ENCODE assay signal across 15 mouse cellular contexts in genomic region chr7:126625807-126626600, GRCm38 (mm10). TPM values are rescaled to one million over a fixed set of nuclear protein-coding genes. Genes with fewer than 3 reads are reported as not detected.
DNase-seq lines count a peak whose midpoint lies in the region; ATAC-seq and TF ChIP-seq lines count a peak whose summit lies in the region.
"Had no signal": no experiment of that assay in that cellular context is flagged by ENCODE, and none has a peak within 500 bp of the region (broad histone marks: within the 10 kb centered on the region; RNA-seq: fewer than 3 reads in every experiment).

No protein-coding gene starts in this region.

- no peaks in the 10 kb centered on the region for H3K9me3 ChIP-seq in liver, embryonic 11.5 days (ENCODE audit: control insufficient read depth, low read length)
- H3K9me3 ChIP-seq in stomach, embryonic 16.5 days (replicated peaks; ENCODE audit: control insufficient read depth, low read length): no peaks in the 10 kb centered on the region
- H3K9me3 ChIP-seq: embryonic facial prominence, embryonic 12.5 days; intestine, embryonic 15.5 days; neural tube, embryonic 13.5 days had no signal

- intact Hi-C loops in gastrocnemius, adult 2 months (cut with DNase I): no loop called here
- intact Hi-C loops in gastrocnemius, postnatal 36 days (cut with DNase I): no loop called here

- H3K4me3 ChIP-seq in gastrocnemius, adult 2 months: no peak overlapping the region
- no peak overlapping the region for H3K4me3 ChIP-seq in liver, embryonic 11.5 days (ENCODE audit: low read depth, low read length)
- H3K4me3 ChIP-seq in stomach, embryonic 16.5 days (replicated peaks; ENCODE audit: low read length): no peak overlapping the region
- H3K4me3 ChIP-seq: embryonic facial prominence, embryonic 12.5 days; intestine, embryonic 15.5 days; neural tube, embryonic 13.5 days had no signal

- peak overlapping the region; percentile 5 for H3K4me2 ChIP-seq in liver, embryonic 11.5 days
- peak overlapping the region; percentile 37; the same call in 1 of the 2 replicates for H3K4me2 ChIP-seq in stomach, embryonic 16.5 days (ENCODE audit: low read depth, low read length)
- H3K4me2 ChIP-seq: embryonic facial prominence, embryonic 12.5 days; neural tube, embryonic 13.5 days had no signal

- TF ChIP-seq CTCF in gastrocnemius, adult 2 months (IDR thresholded peaks at IDR 0.05): no peak

- peak overlapping the region; percentile 85 for H3K27ac ChIP-seq in gastrocnemius, adult 2 months
- no peak overlapping the region for H3K27ac ChIP-seq in liver, embryonic 11.5 days (ENCODE audit: low read depth, low read length)
- H3K27ac ChIP-seq in stomach, embryonic 16.5 days (ENCODE audit: low read length): peak overlapping the region; percentile 47; the same call in 1 of the 2 replicates
- H3K27ac ChIP-seq: embryonic facial prominence, embryonic 12.5 days; intestine, embryonic 15.5 days; neural tube, embryonic 13.5 days had no signal

- no peaks in the 10 kb centered on the region for H3K27me3 ChIP-seq in liver, embryonic 11.5 days (replicated peaks; ENCODE audit: control insufficient read depth, insufficient read depth, low read length)
- no peaks in the 10 kb centered on the region for H3K27me3 ChIP-seq in stomach, embryonic 16.5 days (ENCODE audit: control insufficient read depth, insufficient read depth, low read length)
- H3K27me3 ChIP-seq: embryonic facial prominence, embryonic 12.5 days; intestine, embryonic 15.5 days; neural tube, embryonic 13.5 days had no signal

- H3K36me3 ChIP-seq in liver, embryonic 11.5 days (ENCODE audit: control insufficient read depth, insufficient read depth, low read length): no peaks in the 10 kb centered on the region
- H3K36me3 ChIP-seq in stomach, embryonic 16.5 days (ENCODE audit: control insufficient read depth, insufficient read depth, low read length): no peaks in the 10 kb centered on the region
- H3K36me3 ChIP-seq: embryonic facial prominence, embryonic 12.5 days; intestine, embryonic 15.5 days; neural tube, embryonic 13.5 days had no signal

- no peak for DNase-seq in gastrocnemius, adult 2 months
- no peak for DNase-seq in gastrocnemius, postnatal 36 days
- DNase-seq in retina, postnatal 1 day: peak; percentile 6
- DNase-seq in retina, embryonic 14.5 days (ENCODE audit: low spot score): no peak
- no peak for DNase-seq in liver, embryonic 11.5 days (ENCODE audit: low spot score)
- no peak for DNase-seq in urinary bladder, postnatal 36 days (ENCODE audit: low spot score in 2 of 2)
- no peak for DNase-seq in layer of hippocampus, adult 9-10 months (ENCODE audit: low spot score)

- 80% methylated on average over 3 of the region's 3 CpGs for WGBS in liver, embryonic 11.5 days
- WGBS in stomach, embryonic 16.5 days: 86% methylated on average over 3 of the region's 3 CpGs

- H3K4me1 ChIP-seq in liver, embryonic 11.5 days (replicated peaks; ENCODE audit: control insufficient read depth, insufficient read depth, low read length): peaks cover 33% of the 10 kb centered on the region
- peaks cover 13% of the 10 kb centered on the region; the same call in 1 of the 2 replicates for H3K4me1 ChIP-seq in stomach, embryonic 16.5 days (ENCODE audit: control insufficient read depth, insufficient read depth, low read length)
- H3K4me1 ChIP-seq: embryonic facial prominence, embryonic 12.5 days had no signal

- H3K9ac ChIP-seq in liver, embryonic 11.5 days (ENCODE audit: low read depth, low read length): no peak overlapping the region
- H3K9ac ChIP-seq in stomach, embryonic 16.5 days (ENCODE audit: low read length): peak overlapping the region; percentile 40; the same call in 1 of the 2 replicates
- H3K9ac ChIP-seq: embryonic facial prominence, embryonic 12.5 days; intestine, embryonic 15.5 days; neural tube, embryonic 13.5 days had no signal

- no peak for ATAC-seq in liver, embryonic 11.5 days (replicated peaks; ENCODE audit: low FRiP score)
- no peak; the same call in 1 of the 2 replicates for ATAC-seq in stomach, embryonic 16.5 days (ENCODE audit: insufficient read depth, low FRiP score)
- ATAC-seq: activated CD4-positive, CD25-positive, alpha-beta regulatory T cell, adult 4 months had no signal

RNA-seq across cellular contexts. Expression of gene Nupr1, which starts 4.7 kb away (rescaled TPM):
- 10 to 100 TPM in 1 of 2 experiments, 1 to 10 TPM in 1; 8.8 to 10.9 TPM for total RNA-seq in gastrocnemius, adult 2 months (2021)
- total RNA-seq in gastrocnemius, postnatal 36 days (2021): 10 to 100 TPM in 1 of 2 experiments, 1 to 10 TPM in 1; 8.5 to 11.9 TPM
- 4.3 and 7.1 TPM in 2 replicates for polyA plus RNA-seq in liver, embryonic 11.5 days (2014; fragmentation: Nextera tagmentation; extraction: Ambion mirVana)
- polyA plus RNA-seq in stomach, embryonic 16.5 days (2015; fragmentation: Nextera tagmentation; extraction: Ambion mirVana): 133 and 141 TPM in 2 replicates

RNA-seq across cellular contexts. Expression of gene Sgf29, which starts 23.1 kb away (rescaled TPM):
- total RNA-seq in gastrocnemius, adult 2 months (2021): 10 to 100 TPM; 30.0 to 34.1 TPM
- total RNA-seq in gastrocnemius, postnatal 36 days (2021): 10 to 100 TPM; 29.3 to 33.2 TPM
- polyA plus RNA-seq in liver, embryonic 11.5 days (2014; fragmentation: Nextera tagmentation; extraction: Ambion mirVana): 53.7 and 64.5 TPM in 2 replicates
- polyA plus RNA-seq in stomach, embryonic 16.5 days (2015; fragmentation: Nextera tagmentation; extraction: Ambion mirVana): 40.4 and 47.6 TPM in 2 replicates

RNA-seq across cellular contexts. Expression of gene Il27, which starts 31.3 kb away (rescaled TPM):
- total RNA-seq in gastrocnemius, adult 2 months (2021): not detected
- total RNA-seq in gastrocnemius, postnatal 36 days (2021): not detected
- polyA plus RNA-seq in liver, embryonic 11.5 days (2014; fragmentation: Nextera tagmentation; extraction: Ambion mirVana): not detected in 2 replicates
- polyA plus RNA-seq in stomach, embryonic 16.5 days (2015; fragmentation: Nextera tagmentation; extraction: Ambion mirVana): not detected in 2 replicates
- polyA plus RNA-seq: activated CD4-positive, CD25-positive, alpha-beta regulatory T cell, adult 4 months; C2C12; cerebellum, adult 2 months; embryonic facial prominence, embryonic 12.5 days; heart, embryonic 16.5 days; intestine, embryonic 15.5 days; neural tube, embryonic 13.5 days had no signal

RNA-seq across cellular contexts. Expression of gene Cln3, which starts 40.4 kb away (rescaled TPM):
- total RNA-seq in gastrocnemius, adult 2 months (2021): 10 to 100 TPM in 1 of 2 experiments, 1 to 10 TPM in 1; 9.1 to 13.4 TPM
- total RNA-seq in gastrocnemius, postnatal 36 days (2021): 10 to 100 TPM; 10.7 to 11.0 TPM
- polyA plus RNA-seq in liver, embryonic 11.5 days (2014; fragmentation: Nextera tagmentation; extraction: Ambion mirVana): 19.7 and 25.2 TPM in 2 replicates
- 30.4 and 33.3 TPM in 2 replicates for polyA plus RNA-seq in stomach, embryonic 16.5 days (2015; fragmentation: Nextera tagmentation; extraction: Ambion mirVana)

RNA-seq across cellular contexts. Expression of gene Apobr, which starts 41.3 kb away (rescaled TPM):
- under 1 TPM; 0.38 to 0.78 TPM for total RNA-seq in gastrocnemius, adult 2 months (2021)
- total RNA-seq in gastrocnemius, postnatal 36 days (2021): under 1 TPM; 0.44 to 0.46 TPM
- polyA plus RNA-seq in liver, embryonic 11.5 days (2014; fragmentation: Nextera tagmentation; extraction: Ambion mirVana): 0.68 and 1.4 TPM in 2 replicates
- 1.4 and 2.2 TPM in 2 replicates for polyA plus RNA-seq in stomach, embryonic 16.5 days (2015; fragmentation: Nextera tagmentation; extraction: Ambion mirVana)
